Mouse (Mus musculus) layer of hippocampus, adult 2 months (tissue): ENCODE data around the gene Fxyd4. TPM values are rescaled to one million over a fixed set of nuclear protein-coding genes. Genes with fewer than 3 reads are reported as not detected.

Source experiments
- DNase-seq, 2 experiments: peaks; one replicate each; pipeline ENCODE4 v3.0.0; 2022; ENCODE audit warnings: low spot score in 2 of 2
- H3K27ac ChIP-seq: fragments of 200-600 bp; 2 replicates; pipeline ENCODE4 v1.8.1; 2022
- H3K4me3 ChIP-seq: fragments of 200-600 bp; 2 replicates; pipeline ENCODE4 v1.8.1; 2022; ENCODE audit warnings: mild to moderate bottlenecking
- CTCF ChIP-seq: fragments of 200-600 bp; conservative IDR thresholded peaks from 2 replicates; pipeline ENCODE4 v1.8.1; 2022; ENCODE audit warnings: antibody characterized with exemption, mild to moderate bottlenecking, moderate library complexity
- total RNA-seq, 2 experiments: library from RNA; stranded (reverse); gene quantifications; 2 replicates each; pipeline ENCODE4 v1.2.3; 2021

The Fxyd4 gene
- total RNA-seq, 2 experiments from 2014 or later, result not detected

- no peak overlapping the region for H3K27ac ChIP-seq
Measured at GRCm38 (mm10) chr6:117910120-117910661, 27.3 kb downstream of the Fxyd4 start.

GRCm38 (mm10) chr6:117908424-117908900 lies 29.0 kb downstream of the Fxyd4 start:
- no peak for TF ChIP-seq CTCF
- Histone ChIP-seq H3K4me3 (peak overlapping the region; percentile 89), H3K27ac (no peak overlapping the region)

More at GRCm38 (mm10) chr6:117910120-117910661, 27.3 kb downstream of the Fxyd4 start:
- DNase-seq, result no peak
- TF ChIP-seq CTCF, result no peak
- no peak overlapping the region for H3K4me3 ChIP-seq

GRCm38 (mm10) chr6:117907979-117908355 lies 29.5 kb downstream of the Fxyd4 start:
- no peak for TF ChIP-seq CTCF
- no peak for DNase-seq
- Histone ChIP-seq H3K27ac (peak overlapping the region; percentile 94; the same call in 1 of the 2 replicates), H3K4me3 (peak overlapping the region; percentile 89)

More at GRCm38 (mm10) chr6:117908424-117908900, 29.0 kb downstream of the Fxyd4 start:
- no peak for DNase-seq

GRCm38 (mm10) chr6:117907301-117907978 lies 30.1 kb downstream of the Fxyd4 start:
- TF ChIP-seq CTCF, result peak; percentile 16; the same call in 1 of the 2 replicates
- H3K27ac ChIP-seq, result peak overlapping the region; percentile 94

GRCm38 (mm10) chr6:117906590-117907271 lies 30.8 kb downstream of the Fxyd4 start:
- peak overlapping the region; percentile 94 for H3K27ac ChIP-seq

More at GRCm38 (mm10) chr6:117907301-117907978, 30.1 kb downstream of the Fxyd4 start:
- peak overlapping the region; percentile 89 for H3K4me3 ChIP-seq
- DNase-seq, result peak; percentile 52 to 58

GRCm38 (mm10) chr6:117906015-117906531 lies 31.4 kb downstream of the Fxyd4 start:
- TF ChIP-seq CTCF, result no peak
- Histone ChIP-seq H3K27ac (peak overlapping the region; percentile 98), H3K4me3 (peak overlapping the region; percentile 81)
- peak; percentile 31 to 44 for DNase-seq

More at GRCm38 (mm10) chr6:117906590-117907271, 30.8 kb downstream of the Fxyd4 start:
- H3K4me3 ChIP-seq, result peak overlapping the region; percentile 89
- DNase-seq, result peak; percentile 96 to 98
- no peak; the same call in 1 of the 2 replicates for TF ChIP-seq CTCF

- Histone ChIP-seq H3K27ac (peak overlapping the region; percentile 98), H3K4me3 (peak overlapping the region; percentile 81)
- TF ChIP-seq CTCF, result no peak
- no peak for DNase-seq
Measured at GRCm38 (mm10) chr6:117905260-117905930, 32.1 kb downstream of the Fxyd4 start.

- no peak for TF ChIP-seq CTCF
- Histone ChIP-seq H3K27ac (no peak overlapping the region), H3K4me3 (no peak overlapping the region)
- DNase-seq, result no peak
Measured at GRCm38 (mm10) chr6:117903836-117904235, 33.7 kb downstream of the Fxyd4 start.

- Histone ChIP-seq H3K4me3 (no peak overlapping the region), H3K27ac (no peak overlapping the region)
- TF ChIP-seq CTCF, result no peak
- DNase-seq, result no peak
Measured at GRCm38 (mm10) chr6:117902556-117902955, 34.9 kb downstream of the Fxyd4 start.

- TF ChIP-seq CTCF, result no peak
- DNase-seq, result no peak
- Histone ChIP-seq H3K27ac (0 out of 2 replicates have a peak overlapping the region, but pooled peaks have one; percentile 81), H3K4me3 (no peak overlapping the region)
Measured at GRCm38 (mm10) chr6:117901510-117902402, 35.7 kb downstream of the Fxyd4 start.
